Mouse (Mus musculus): ENCODE measurements around the gene Fbf1.

DNA sequence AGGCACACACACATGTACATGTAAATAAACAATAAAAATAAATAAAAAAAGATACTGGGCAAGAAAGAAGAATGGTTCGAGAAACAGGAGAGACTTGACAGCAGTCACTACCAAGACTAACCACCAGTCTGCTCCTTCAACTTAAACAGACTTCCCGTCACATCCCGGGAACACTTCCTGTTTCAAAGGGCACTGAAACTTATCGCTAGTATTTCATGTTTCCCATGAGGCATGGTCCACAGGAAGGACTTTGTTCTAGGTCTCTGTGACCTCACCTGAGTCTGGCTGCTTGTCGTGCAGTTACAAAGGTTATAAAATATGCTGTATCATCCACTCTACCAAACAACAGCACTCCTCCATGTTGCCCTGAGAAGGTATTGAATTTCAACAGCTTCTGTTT is 27.3 kb upstream of the Fbf1 start:
- TF ChIP-seq CTCF (IDR thresholded peaks at IDR 0.05; ENCODE audit: insufficient read depth, low read depth, low read length) (no peak), POLR2A (IDR thresholded peaks at IDR 0.05; ENCODE audit: insufficient read depth, low read depth, low read length) (no peak)
